Mouse (Mus musculus) cortical plate, adult 2 months (tissue): ENCODE results near the gene Aldh1a2.

ENCODE experiments used
- CTCF ChIP-seq: fragments of 200-500 bp; IDR thresholded peaks from 2 replicates; pipeline ENCODE4 v1.5.1; 2011; ENCODE audit warnings: mild to moderate bottlenecking, control low read depth, low read length; ENCODE audit not compliant: insufficient read depth; ENCODE audit errors: extremely low read depth
- POLR2A ChIP-seq: fragments of 200-500 bp; IDR thresholded peaks from 2 replicates; pipeline ENCODE4 v1.6.1; 2011; ENCODE audit warnings: mild to moderate bottlenecking, low read length, control low read depth; ENCODE audit not compliant: insufficient read depth; ENCODE audit errors: extremely low read depth

- no peak for TF ChIP-seq POLR2A
- TF ChIP-seq CTCF = no peak
Measured at GRCm38 (mm10) chr9:71167473-71168215, 47.9 kb upstream of the Aldh1a2 start.
